Mouse (Mus musculus) testis, postnatal 10 days (tissue): ENCODE measurements at regions not wholly inside any gene's neighbourhood (a gene's known extent, or its start where the extent isn't known, plus 50 kb on each side); places are given as distances from the start of the nearest gene placed in this dataset.

Source experiments
- DNase-seq: peaks from one replicate; pipeline ENCODE4 v3.0.0; 2021; ENCODE audit warnings: low spot score

- DNase-seq: peak; percentile 46
Observed at GRCm38 (mm10) chr7:54458386-54458785, 376.9 kb upstream of the Luzp2 start.

DNA sequence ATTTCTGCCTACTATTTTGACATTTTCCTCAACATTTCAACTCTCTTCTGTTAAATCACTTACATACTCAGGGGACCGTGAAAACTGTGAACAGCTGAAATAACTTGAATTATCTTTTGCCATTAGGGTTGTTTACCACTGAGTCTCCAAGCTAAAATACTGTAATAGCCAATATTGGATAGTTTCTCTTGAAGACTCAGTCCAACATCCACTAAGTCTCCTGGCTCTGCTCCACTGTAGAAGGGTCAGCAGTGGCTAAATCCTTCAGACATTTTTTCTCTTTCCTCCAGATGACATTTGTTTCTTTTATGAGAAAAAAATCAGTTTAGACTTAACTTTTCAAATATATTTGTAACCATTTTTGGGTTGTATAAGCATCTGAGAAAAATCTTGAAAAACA lies 344.0 kb upstream of the Luzp2 start:
- DNase-seq: no peak

DNA sequence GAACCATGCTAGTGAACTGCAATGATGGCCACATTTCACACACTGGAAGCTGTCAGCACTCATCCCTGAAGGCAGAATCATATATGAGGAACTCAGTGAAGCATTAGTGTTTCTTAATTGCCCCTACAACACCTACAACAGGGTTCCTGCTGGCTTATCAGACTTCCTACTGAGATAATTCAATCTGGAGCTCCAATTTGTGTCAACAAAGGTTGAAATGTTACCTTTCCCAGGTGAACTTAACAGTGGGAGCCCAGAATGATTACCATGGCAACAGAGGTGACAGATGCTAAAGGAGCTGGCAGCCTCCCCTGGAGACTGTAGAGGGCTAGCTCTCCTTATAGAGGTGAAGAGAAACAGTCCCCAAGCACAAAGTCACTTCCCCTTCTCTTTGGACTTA lies 330.1 kb upstream of the Luzp2 start:
- DNase-seq: no peak

DNA sequence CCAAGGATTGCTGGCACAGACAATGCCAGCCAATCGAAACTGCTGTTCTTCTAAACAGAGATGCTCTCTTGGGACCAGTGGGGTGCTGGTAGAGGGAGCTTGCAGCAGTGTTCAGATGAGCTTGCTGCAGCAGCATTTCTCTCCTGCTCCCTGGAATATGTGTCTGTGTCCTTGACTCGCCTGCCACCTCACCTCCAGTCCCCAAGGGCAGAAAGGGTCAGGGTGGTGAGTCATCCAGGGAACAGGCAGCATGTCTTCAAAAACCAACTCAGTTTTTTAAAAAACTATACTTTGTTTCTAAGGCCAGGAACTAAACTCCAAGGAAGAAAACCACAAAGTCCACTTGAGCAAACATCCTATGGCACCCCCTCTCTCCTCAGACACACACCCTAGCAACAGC lies 328.3 kb upstream of the Luzp2 start:
- DNase-seq: no peak

GRCm38 (mm10) chr7:54535693-54536092 lies 299.6 kb upstream of the Luzp2 start:
- DNase-seq: no peak

DNA sequence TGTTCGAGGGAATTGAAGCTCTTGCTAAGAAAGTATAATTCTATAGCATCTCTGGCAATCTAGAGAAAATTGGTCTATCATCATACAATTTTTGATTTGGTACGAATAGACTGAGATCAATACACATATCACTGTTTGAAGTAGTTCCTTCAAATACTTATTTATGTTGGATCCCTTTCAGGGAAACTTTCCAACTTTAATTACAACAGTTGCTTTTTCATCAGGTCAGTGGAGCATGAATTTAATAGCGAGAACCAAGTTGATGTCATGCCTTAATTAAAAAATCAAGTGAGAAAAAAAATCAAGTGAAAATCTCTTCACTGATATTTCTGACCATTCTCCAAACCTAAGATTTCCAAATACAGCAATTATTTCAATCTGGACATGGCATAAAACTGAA lies 277.9 kb upstream of the Luzp2 start:
- no peak for DNase-seq

GRCm38 (mm10) chr7:54565569-54566179 lies 269.6 kb upstream of the Luzp2 start:
- DNase-seq: no peak

GRCm38 (mm10) chr7:54599776-54600175 lies 235.5 kb upstream of the Luzp2 start:
- no peak for DNase-seq

DNA sequence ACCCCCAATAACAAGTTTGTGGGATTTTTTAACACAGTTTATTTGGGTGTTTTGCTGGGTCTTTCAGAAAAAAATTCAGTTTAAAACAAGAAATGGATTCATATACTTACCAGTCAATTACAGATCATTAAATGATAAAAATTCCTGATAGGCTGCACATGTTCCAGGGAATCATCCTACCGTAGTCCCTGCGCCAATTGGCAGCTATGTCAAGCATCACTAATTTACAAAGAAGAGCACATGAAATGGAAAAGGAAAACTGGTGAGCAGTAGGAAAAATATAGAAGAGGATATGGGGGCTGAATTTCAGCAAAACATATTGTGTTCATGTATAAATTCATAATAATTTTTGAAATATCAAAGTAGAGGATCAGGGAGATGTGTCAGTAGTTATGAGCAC lies 212.9 kb upstream of the Luzp2 start:
- no peak for DNase-seq

DNA sequence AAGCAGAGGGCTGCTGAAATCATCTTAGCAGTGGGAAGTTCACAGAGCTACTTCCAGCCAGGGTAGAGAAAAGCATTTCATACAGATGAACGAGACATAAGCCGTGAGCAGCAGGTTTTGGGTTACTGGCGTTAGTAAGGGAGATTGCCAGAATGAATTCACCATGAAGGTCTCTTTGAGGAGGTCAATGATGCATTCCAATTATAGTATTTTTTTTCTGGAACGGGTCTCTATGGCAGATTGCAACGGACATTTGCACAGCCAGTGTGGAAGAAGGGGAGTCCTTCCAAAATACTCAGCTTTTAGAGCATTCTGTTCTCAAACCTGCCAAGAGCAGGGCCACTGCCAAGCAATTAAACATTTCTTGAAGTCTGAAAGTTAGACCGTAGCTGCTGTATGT lies 201.4 kb upstream of the Luzp2 start:
- no peak for DNase-seq

- no peak for DNase-seq
Observed at GRCm38 (mm10) chr7:54634348-54635035, 200.8 kb upstream of the Luzp2 start.

DNA sequence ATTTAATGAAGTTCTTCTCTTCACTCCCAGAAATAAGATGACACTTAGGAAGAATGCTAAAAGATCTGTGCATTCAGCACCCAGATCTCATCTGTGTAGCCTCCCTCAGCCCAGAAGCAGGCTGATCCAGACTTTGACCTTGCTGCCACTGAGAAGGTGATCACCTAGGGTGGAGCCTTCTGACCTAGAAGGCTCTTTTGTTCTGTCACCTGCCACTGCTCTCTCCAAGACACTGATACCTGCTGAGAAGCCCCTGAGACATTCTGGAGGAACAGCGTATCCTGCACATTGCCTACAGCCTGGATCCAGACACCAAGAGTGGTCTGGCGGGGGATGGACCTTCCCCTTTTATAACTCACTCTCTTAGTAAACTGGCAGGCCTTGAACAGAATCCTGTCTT lies 190.0 kb upstream of the Luzp2 start:
- DNase-seq: no peak

DNA sequence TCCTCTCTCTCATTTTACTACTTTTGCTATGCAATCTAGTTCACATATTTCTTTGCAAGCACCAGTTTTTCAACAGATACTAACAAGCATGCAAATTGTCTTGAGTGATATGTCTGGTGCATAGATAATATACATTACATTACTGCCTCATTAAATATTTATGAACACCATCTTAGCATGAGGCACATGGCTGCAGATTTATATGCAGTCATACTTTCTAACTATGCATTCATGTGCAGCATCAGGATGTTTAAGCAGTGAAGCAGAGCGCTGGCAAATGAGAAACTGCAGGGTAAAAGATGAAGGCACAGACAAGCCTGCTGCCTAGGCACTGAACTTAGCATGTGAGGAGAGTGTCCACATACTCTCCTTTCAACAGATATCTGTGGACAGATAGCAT lies 186.3 kb upstream of the Luzp2 start:
- no peak for DNase-seq
